Mouse (Mus musculus) right cerebral cortex, postnatal 4 days (tissue): Measurements from ENCODE around the gene Glb1l.

ENCODE experiments used
- DNase-seq: peaks from one replicate; pipeline ENCODE4 v3.0.0-alpha.2; 2022

Gene Glb1l

DNA sequence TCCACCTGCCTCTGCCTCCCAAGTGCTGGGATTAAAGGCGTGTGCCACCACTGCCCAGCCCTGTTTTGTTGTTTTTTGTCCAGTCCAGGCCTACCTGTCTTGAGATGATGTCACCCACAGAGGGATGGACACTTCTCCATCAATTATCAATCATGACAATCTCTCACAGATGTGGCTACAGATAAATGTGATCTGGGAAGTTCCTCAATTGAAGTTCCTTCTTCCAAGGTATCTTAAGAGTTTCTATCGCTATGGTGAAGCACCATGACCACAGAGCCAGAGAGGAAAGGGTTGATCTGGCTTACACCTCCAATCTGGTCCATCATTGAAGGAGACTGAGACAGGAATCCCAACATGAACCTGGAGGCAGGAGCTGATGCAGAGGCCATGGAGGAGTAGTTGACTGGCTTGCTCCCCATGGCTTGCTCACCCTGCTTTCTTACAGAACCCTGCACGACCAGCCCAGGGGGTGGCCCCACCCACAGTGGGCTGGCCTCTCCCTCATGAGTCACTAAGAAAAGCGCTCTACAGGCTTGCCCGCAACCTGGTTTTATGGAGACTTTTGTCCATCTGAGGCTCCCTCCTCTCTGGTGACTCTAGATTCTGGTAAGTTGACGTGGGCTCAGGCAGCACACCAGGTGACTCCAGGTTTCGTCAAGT, 19.9 kb upstream of the Glb1l start:
- no peak for DNase-seq

DNA sequence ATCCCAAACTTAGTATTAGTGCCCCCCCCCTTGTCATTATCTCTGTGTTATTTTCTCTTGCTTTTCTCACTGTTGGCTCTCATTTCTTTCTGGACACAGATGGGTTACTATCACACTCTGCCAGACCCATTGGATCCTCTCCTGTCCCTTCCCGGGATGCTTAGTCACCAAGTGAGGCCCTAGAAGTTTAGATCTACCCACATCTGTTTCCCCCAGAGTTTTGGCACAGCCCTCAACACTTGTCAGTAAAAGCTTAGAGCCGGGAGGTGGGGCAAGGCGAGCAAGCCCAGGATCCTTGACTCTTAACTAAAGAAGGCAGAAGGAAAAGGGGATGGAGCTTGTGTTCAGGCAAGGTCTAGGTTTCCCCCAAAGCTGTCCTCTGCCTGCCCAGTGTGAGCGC, 18.5 kb upstream of the Glb1l start:
- no peak for DNase-seq

GRCm38 (mm10) chr1:75227653-75228052, 17.0 kb upstream of the Glb1l start:
- no peak for DNase-seq

GRCm38 (mm10) chr1:75226138-75226537, 15.5 kb upstream of the Glb1l start:
- no peak for DNase-seq

GRCm38 (mm10) chr1:75225473-75225872, 14.9 kb upstream of the Glb1l start:
- no peak for DNase-seq

DNA sequence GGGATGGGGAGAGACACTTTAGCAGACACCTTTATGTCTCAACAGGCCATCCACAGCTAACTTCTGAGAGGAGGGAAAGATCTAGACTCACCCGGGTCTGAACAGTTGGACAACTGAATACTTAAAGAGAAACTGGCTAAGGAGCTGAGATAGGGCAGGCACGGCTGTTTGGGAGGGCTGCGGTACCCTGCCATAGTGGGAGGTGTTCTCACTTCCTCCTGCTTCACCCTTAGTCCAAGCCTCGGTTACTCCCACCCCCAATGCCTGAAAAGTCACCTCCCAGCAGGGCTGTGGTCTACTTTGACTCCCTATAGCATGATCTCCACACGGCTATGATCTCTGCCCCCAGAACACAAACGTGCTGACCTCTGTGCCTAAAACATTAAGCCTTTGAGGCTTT, 12.9 kb upstream of the Glb1l start:
- DNase-seq, result no peak

DNA sequence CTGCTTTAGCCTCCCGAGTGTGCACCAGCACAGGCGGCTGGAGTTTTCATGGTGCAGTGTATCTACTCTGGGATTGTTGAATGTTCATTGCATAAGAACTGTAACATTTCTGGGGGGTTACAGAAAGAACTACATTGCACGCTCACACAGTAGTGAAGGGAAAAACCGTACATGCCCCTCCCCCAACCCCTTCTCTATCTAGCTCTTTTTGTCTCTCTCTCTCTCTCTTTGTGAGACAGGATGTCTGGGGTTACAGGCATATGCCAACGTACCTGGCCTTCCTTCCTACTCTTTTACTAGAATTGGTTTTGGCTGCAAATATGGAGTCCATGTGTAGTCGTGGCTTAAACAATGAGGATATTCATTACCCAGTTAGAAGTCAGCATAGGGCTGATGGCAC, 12.3 kb upstream of the Glb1l start:
- no peak for DNase-seq

DNA sequence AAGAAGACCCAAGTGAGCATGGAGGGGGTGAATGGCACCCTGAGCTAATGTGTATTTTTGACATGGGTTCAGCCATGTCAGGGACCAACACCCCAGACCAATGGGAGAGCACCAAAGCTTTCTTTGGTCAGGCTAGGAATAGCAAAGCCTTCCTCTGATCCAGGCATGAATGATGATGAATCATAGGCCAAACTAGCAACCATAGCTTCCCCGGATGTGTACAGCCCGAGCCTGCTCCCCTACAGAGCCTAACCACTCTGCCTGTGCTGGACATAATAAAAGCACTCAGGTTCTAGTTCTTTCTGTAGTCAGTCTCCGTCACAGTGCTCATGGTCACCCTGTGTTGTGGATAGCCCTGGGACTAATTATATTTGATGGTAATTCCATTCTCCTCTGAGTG, 10.9 kb upstream of the Glb1l start:
- DNase-seq, result no peak

- DNase-seq, result peak; percentile 49
Observed at GRCm38 (mm10) chr1:75219531-75219930, 8.9 kb upstream of the Glb1l start, which contains the start of gene Tuba4a. Gene Tuba4a, minus strand, starts transcription at chr1:75219865.

DNA sequence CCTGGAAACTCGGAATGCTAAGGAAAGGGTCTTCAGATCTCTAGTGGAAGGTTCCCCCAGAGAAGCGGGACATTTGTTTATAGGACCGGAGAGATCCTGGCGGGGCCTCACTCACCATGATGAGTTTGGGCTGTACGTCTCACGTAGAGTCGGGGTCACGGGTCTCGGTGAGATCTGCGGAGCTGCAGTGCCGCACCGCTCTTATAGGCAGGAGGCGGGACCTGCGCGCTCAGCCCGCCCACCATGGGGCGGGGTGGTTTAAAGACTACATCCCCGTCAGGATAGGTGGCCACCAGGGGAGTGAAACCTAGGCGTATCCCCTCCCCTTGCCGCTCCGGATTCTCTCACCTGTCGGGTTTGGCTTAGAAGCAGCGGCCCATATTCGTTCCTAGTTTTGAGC, 8.5 kb upstream of the Glb1l start:
- DNase-seq, result peak; percentile 82

GRCm38 (mm10) chr1:75218227-75219001, 7.8 kb upstream of the Glb1l start:
- DNase-seq, result peak; percentile 38

DNA sequence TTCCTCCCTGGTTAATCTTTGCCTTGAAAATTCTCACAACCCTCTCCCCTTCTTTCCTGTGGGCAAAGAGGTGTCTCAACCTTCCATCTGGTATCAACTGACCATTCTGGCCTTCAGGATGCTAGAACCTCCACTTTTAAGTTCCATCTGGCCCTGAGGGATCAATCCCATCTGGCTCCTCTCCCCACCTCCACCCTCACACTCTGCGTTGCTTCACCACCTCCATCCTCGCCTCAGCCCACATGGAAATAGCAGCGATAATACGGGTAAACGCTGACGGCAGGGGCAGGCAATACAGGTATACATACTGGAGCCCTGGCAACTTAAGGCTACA, 7.2 kb upstream of the Glb1l start:
- DNase-seq, result no peak

DNA sequence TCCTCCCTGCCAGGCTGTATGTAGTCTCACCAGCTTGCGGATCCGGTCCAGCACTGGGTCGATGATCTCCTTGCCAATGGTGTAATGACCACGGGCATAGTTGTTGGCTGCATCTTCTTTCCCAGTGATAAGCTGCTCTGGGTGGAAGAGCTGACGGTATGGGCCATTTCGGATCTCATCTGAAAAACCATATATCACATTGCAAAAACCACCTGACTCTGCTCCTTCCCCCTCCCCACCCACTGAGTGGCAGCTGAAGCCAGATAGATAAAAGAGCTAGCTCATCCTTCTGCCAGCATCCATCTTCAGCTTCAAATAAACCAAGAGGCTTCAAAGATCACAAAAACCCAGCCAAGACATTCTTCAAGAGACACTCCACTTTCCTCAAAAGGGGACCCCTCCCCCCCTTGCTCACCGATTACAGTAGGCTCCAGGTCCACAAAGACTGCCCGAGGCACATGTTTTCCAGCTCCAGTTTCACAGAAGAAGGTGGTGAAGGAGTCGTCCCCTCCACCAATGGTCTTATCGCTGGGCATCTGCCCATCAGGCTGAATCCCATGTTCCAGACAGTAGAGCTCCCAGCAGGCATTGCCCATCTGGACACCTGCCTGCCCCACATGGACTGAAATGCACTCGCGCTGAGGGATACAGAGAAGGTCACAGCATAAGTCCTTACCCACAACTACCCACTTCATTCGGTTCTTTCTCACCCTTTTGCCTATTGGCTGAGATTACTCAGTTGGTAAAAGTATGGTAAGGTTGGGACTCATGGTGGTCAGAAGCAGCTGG, 6.4 kb upstream of the Glb1l start:
- no peak for DNase-seq

GRCm38 (mm10) chr1:75215785-75216184, 5.2 kb upstream of the Glb1l start:
- DNase-seq, result no peak

DNA sequence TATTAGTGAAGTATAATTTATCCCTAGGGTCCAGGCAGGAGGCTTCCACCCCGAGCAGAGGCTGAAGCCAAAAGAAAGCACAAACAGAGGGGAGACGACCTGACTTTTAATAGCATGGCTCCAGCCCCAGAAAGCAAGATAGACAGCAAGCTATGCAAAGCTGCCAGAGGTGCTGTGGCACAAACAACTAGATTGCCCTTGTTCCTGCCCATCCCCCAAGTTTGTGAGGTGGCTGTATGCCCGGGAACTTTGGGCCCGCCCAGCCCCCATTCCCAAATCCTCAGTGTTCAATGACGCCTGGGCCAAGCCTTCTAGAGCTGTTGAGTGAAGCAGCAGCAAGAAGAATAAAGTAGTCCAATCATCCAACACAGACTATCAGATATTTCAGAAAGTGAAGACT, 4.3 kb upstream of the Glb1l start:
- DNase-seq, result peak; percentile 40

- no peak for DNase-seq
Observed at GRCm38 (mm10) chr1:75214442-75214841, 3.8 kb upstream of the Glb1l start.

- DNase-seq, result no peak
Observed at GRCm38 (mm10) chr1:75213096-75213495, 2.5 kb upstream of the Glb1l start.

- no peak for DNase-seq
Observed at GRCm38 (mm10) chr1:75212542-75212941, 1.9 kb upstream of the Glb1l start.

DNA sequence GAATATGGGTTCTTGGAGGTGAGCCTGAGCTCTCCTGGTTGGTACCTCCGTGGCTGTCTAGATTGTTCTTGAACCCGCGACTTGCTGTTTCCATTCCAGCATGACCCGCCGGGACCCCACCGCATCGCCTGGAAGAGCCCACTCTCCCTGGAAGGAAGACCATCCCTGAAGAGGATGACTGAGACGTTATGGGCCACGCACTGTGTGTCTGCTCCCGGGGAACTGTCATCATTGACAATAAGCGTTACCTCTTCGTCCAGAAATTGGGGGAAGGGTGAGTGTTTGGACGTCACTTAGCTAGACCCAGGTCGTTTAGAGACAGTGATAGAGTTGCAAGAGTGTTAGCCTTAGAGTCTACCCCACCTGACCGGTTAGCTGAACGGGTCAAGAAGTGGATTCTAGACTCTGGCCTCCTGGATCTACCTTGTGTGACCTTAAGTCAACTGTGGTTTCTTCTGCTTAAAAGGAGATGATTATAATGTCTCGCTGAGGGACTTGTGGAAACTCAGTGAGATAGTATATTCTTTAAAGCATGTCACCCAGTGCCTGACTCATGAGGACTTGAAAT, 612 bp upstream of the Glb1l start:
- DNase-seq, result no peak

DNA sequence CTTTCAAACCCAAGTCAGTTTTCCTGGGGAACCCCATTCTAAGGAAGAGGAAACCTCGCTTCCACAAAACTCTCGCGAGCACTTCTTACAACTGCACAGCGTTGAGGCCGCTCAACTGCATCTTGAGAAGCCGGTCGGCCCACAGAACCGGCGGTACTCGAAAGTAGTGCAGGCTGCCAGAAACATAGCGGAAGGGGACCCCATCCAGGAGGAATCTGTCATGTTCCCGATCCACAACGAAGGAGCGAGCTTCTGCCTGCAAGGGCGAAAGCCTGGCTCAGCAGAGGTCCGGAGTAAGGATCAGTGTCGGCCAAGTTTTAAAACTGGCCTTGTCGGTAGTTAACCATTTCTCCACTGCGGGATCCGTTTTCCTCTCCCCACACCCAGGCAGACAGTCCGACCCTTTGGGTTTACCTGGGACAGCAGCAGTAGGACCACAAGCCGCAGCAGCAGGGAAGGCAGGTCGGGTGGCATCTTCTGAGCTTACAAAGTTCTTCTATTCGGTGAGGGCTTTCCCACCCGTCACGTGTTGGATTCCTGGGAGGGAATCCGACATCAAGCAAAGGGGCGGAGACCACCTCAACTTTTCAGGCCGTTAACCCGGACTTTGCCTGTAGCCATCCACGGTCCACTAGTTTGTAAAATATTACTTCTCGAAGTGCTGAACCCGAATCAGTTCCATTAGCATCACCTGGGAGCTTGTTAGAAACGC, 1.5 kb downstream of the Glb1l start:
- DNase-seq, result no peak

- no peak for DNase-seq
Observed at GRCm38 (mm10) chr1:75201236-75201635, 9.4 kb downstream of the Glb1l start.

GRCm38 (mm10) chr1:75192452-75192851, 18.2 kb downstream of the Glb1l start:
- DNase-seq, result no peak
